Mouse (Mus musculus): Measurements from ENCODE around the gene Atxn1. TPM values are rescaled to one million over a fixed set of nuclear protein-coding genes. Genes with fewer than 3 reads are reported as not detected.

Atxn1 gene
- polyA plus RNA-seq, 1 experiment = 2.5 TPM

DNA sequence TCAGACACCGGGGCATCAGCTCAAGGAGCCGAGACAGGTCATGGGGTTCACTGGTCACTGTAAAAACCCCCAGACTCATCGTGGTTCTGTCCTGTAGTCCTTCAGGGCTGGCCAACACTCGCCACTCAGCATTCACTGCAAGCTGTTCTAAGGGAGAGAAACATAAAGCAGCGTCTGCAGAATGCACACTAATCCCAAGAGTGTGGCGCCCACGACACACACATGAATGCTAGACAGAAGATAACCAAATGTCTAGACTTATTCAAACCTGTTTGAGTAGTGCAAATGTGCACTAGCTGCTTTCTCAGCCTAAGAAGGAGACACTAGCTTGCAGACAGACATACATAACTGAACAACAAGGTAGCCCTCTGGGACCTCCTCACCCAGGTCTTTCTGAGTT is 321.9 kb downstream of the Atxn1 start:
- Histone ChIP-seq H3K4me3 (no peak overlapping the region), H3ac (ENCODE audit: control insufficient read depth, insufficient read length) (no peak overlapping the region), H3K27me3 (ENCODE audit: control insufficient read depth, insufficient read depth, insufficient read length) (no peaks in the 10 kb centered on the region), H3K79me2 (ENCODE audit: control insufficient read depth, insufficient read depth) (no peaks in the 10 kb centered on the region), H3K36me3 (ENCODE audit: control insufficient read depth, insufficient read depth) (no peaks in the 10 kb centered on the region), H3K4me2 (ENCODE audit: low read depth) (no peak overlapping the region)
- TF ChIP-seq REST (IDR thresholded peaks at IDR 0.05; ENCODE audit: insufficient read depth, insufficient read length) (no peak), POLR2A (IDR thresholded peaks at IDR 0.05; ENCODE audit: insufficient read length, low read depth) (no peak), POLR2AphosphoS2 (IDR thresholded peaks at IDR 0.05; ENCODE audit: insufficient read length, low read depth) (no peak), MYOG (IDR thresholded peaks at IDR 0.05; ENCODE audit: control insufficient read depth in 1 of 3, insufficient read depth in 1 of 3, insufficient read length in 2 of 3, low read depth in 2 of 3) (no peak), SRF (IDR thresholded peaks at IDR 0.05; ENCODE audit: control insufficient read depth, insufficient read length, low read depth) (no peak), E2F4 (IDR thresholded peaks at IDR 0.05; ENCODE audit: insufficient read depth) (no peak), TCF3 (IDR thresholded peaks at IDR 0.05; ENCODE audit: insufficient read length, low read depth) (no peak), TCF12 (IDR thresholded peaks at IDR 0.05; ENCODE audit: insufficient read depth, poor library complexity, severe bottlenecking) (no peak)

DNA sequence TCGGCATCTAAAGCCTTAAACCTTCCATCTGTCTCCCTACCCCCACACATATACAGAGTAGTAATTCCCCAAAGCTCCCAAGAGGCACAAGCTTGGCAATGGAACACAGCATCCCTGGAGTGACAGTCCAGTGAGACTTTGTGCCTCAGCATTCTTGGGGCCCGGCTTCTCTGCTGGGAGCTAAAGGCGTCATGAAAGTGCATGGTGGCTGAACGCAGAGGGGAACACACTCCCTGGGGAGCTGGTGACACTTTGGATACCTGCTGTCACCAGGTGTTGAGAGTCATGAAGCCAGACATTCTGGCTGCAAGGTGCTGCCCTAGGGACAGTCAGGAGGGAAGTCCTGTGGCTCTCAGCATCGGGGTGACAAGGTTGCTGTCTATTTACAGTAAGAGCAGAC is 324.4 kb downstream of the Atxn1 start:
- Histone ChIP-seq H3ac (ENCODE audit: control insufficient read depth, insufficient read length) (no peak overlapping the region), H3K27me3 (ENCODE audit: control insufficient read depth, insufficient read depth, insufficient read length) (no peaks in the 10 kb centered on the region), H3K36me3 (ENCODE audit: control insufficient read depth, insufficient read depth) (no peaks in the 10 kb centered on the region), H3K79me2 (ENCODE audit: control insufficient read depth, insufficient read depth) (no peaks in the 10 kb centered on the region), H3K4me3 (no peak overlapping the region), H3K4me2 (ENCODE audit: low read depth) (no peak overlapping the region)
- TF ChIP-seq USF1 (IDR thresholded peaks at IDR 0.05; ENCODE audit: low read depth) = no peak
- no peak for TF ChIP-seq MAX (IDR thresholded peaks at IDR 0.05; ENCODE audit: low read depth)
- no peak for TF ChIP-seq TCF3 (IDR thresholded peaks at IDR 0.05; ENCODE audit: insufficient read length, low read depth)
- TF ChIP-seq MYOD1 (IDR thresholded peaks at IDR 0.05; ENCODE audit: control insufficient read depth in 1 of 3, insufficient read length in 2 of 3, low read depth in 2 of 3) = no peak
- TF ChIP-seq POLR2AphosphoS2 (IDR thresholded peaks at IDR 0.05; ENCODE audit: insufficient read length, low read depth) = no peak
- no peak for TF ChIP-seq MYOG (IDR thresholded peaks at IDR 0.05; ENCODE audit: control insufficient read depth in 1 of 3, insufficient read depth in 1 of 3, insufficient read length in 2 of 3, low read depth in 2 of 3)
- no peak for TF ChIP-seq POLR2A (IDR thresholded peaks at IDR 0.05; ENCODE audit: insufficient read length, low read depth)
- TF ChIP-seq CEBPB (IDR thresholded peaks at IDR 0.05; ENCODE audit: insufficient read depth, poor library complexity, severe bottlenecking) = no peak
- no peak for TF ChIP-seq SRF (IDR thresholded peaks at IDR 0.05; ENCODE audit: control insufficient read depth, insufficient read length, low read depth)
- TF ChIP-seq TCF12 (IDR thresholded peaks at IDR 0.05; ENCODE audit: insufficient read depth, poor library complexity, severe bottlenecking) = no peak
- TF ChIP-seq E2F4 (IDR thresholded peaks at IDR 0.05; ENCODE audit: insufficient read depth) = no peak
- TF ChIP-seq REST (IDR thresholded peaks at IDR 0.05; ENCODE audit: insufficient read depth, insufficient read length) = no peak

DNA sequence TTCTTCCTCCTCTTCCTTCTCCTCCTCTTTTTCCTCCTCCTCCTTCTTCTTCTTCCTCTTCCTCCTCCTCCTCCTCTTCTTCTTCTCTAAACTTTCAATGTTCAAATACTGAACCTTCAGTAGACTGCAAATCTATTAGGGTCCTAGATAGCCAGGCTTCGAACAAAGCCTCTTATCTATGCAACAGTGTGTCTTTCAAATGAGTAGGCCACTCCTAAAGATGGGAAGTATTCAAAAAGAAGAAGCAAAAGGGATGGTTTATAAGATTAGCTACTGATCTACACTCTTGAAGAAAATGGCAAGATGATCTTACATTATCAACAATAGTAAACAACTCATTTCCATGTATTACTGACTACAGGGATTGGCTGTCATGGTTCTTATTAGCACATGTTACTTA is 326.5 kb downstream of the Atxn1 start:
- no peaks in the 10 kb centered on the region for H3K79me2 ChIP-seq (ENCODE audit: control insufficient read depth, insufficient read depth)
- TF ChIP-seq MYOD1 (IDR thresholded peaks at IDR 0.05; ENCODE audit: control insufficient read depth in 1 of 3, insufficient read length in 2 of 3, low read depth in 2 of 3) (no peak), REST (IDR thresholded peaks at IDR 0.05; ENCODE audit: insufficient read depth, insufficient read length) (no peak)
- H3K27me3 ChIP-seq (ENCODE audit: control insufficient read depth, insufficient read depth, insufficient read length) = no peaks in the 10 kb centered on the region

DNA sequence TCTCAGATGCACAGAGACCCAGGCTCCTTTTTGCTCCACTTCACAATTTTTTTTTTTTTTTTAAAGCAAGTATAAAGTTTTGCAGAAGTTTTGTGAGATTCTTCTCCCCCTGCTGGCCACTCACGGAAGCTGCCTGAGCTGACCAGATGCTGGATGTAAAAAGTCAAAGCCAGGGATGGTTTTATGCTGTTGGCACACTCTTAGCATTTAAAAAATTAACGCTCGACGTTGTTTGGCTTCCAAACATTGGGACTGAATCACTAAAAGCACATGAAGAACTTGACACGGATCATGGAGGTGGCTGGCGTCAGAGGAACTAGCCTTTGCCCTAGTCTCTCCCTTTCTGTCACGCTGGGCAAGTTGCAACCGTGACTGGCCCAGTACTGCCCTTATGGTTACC is 327.5 kb downstream of the Atxn1 start:
- Histone ChIP-seq H3K79me2 (ENCODE audit: control insufficient read depth, insufficient read depth) (no peaks in the 10 kb centered on the region), H3K4me2 (ENCODE audit: low read depth) (no peak overlapping the region), H3K36me3 (ENCODE audit: control insufficient read depth, insufficient read depth) (no peaks in the 10 kb centered on the region), H3K27me3 (ENCODE audit: control insufficient read depth, insufficient read depth, insufficient read length) (no peaks in the 10 kb centered on the region), H3ac (ENCODE audit: control insufficient read depth, insufficient read length) (no peak overlapping the region), H3K4me3 (no peak overlapping the region)
- TF ChIP-seq TCF3 (IDR thresholded peaks at IDR 0.05; ENCODE audit: insufficient read length, low read depth) = no peak
- no peak for TF ChIP-seq POLR2AphosphoS2 (IDR thresholded peaks at IDR 0.05; ENCODE audit: insufficient read length, low read depth)
- TF ChIP-seq MAX (IDR thresholded peaks at IDR 0.05; ENCODE audit: low read depth) = no peak
- TF ChIP-seq E2F4 (IDR thresholded peaks at IDR 0.05; ENCODE audit: insufficient read depth) = no peak
- TF ChIP-seq REST (IDR thresholded peaks at IDR 0.05; ENCODE audit: insufficient read depth, insufficient read length) = no peak
- no peak for TF ChIP-seq CEBPB (IDR thresholded peaks at IDR 0.05; ENCODE audit: insufficient read depth, poor library complexity, severe bottlenecking)
- TF ChIP-seq TCF12 (IDR thresholded peaks at IDR 0.05; ENCODE audit: insufficient read depth, poor library complexity, severe bottlenecking) = no peak
- no peak for TF ChIP-seq MYOG (IDR thresholded peaks at IDR 0.05; ENCODE audit: control insufficient read depth in 1 of 3, insufficient read depth in 1 of 3, insufficient read length in 2 of 3, low read depth in 2 of 3)
- TF ChIP-seq SRF (IDR thresholded peaks at IDR 0.05; ENCODE audit: control insufficient read depth, insufficient read length, low read depth) = no peak
- no peak for TF ChIP-seq POLR2A (IDR thresholded peaks at IDR 0.05; ENCODE audit: insufficient read length, low read depth)
- no peak for TF ChIP-seq USF1 (IDR thresholded peaks at IDR 0.05; ENCODE audit: low read depth)
- TF ChIP-seq MYOD1 (IDR thresholded peaks at IDR 0.05; ENCODE audit: control insufficient read depth in 1 of 3, insufficient read length in 2 of 3, low read depth in 2 of 3) = no peak

More for the DNA sequence above, 326.5 kb downstream of the Atxn1 start:
- no peaks in the 10 kb centered on the region for H3K36me3 ChIP-seq (ENCODE audit: control insufficient read depth, insufficient read depth)
- H3ac ChIP-seq (ENCODE audit: control insufficient read depth, insufficient read length) = no peak overlapping the region
- H3K4me3 ChIP-seq = no peak overlapping the region
- no peak overlapping the region for H3K4me2 ChIP-seq (ENCODE audit: low read depth)

DNA sequence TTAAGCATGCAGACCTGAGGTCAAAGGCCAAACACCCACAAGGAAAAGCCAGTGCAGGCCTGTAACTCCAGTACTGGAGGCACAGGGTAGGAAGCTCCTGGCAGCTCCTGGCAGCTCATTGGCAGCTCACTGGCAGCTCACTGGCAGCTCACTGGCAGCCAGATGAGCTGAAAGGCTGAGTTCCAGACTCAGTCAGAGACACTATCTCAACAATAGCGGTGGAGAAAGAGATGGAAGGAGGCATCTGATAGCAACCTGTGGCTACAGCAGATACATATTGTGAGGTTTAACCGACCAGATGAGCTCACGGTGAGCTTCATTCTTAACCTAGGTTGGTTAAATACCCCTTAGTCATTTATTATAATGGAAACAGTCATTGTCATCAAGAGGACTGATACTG is 328.4 kb downstream of the Atxn1 start:
- TF ChIP-seq TCF3 (IDR thresholded peaks at IDR 0.05; ENCODE audit: insufficient read length, low read depth) (no peak), MYOG (IDR thresholded peaks at IDR 0.05; ENCODE audit: control insufficient read depth in 1 of 3, insufficient read depth in 1 of 3, insufficient read length in 2 of 3, low read depth in 2 of 3) (no peak), SRF (IDR thresholded peaks at IDR 0.05; ENCODE audit: control insufficient read depth, insufficient read length, low read depth) (no peak), POLR2A (IDR thresholded peaks at IDR 0.05; ENCODE audit: insufficient read length, low read depth) (no peak), CEBPB (IDR thresholded peaks at IDR 0.05; ENCODE audit: insufficient read depth, poor library complexity, severe bottlenecking) (no peak), REST (IDR thresholded peaks at IDR 0.05; ENCODE audit: insufficient read depth, insufficient read length) (no peak), TCF12 (IDR thresholded peaks at IDR 0.05; ENCODE audit: insufficient read depth, poor library complexity, severe bottlenecking) (no peak), MAX (IDR thresholded peaks at IDR 0.05; ENCODE audit: low read depth) (no peak), MYOD1 (IDR thresholded peaks at IDR 0.05; ENCODE audit: control insufficient read depth in 1 of 3, insufficient read length in 2 of 3, low read depth in 2 of 3) (no peak), E2F4 (IDR thresholded peaks at IDR 0.05; ENCODE audit: insufficient read depth) (no peak), USF1 (IDR thresholded peaks at IDR 0.05; ENCODE audit: low read depth) (no peak), POLR2AphosphoS2 (IDR thresholded peaks at IDR 0.05; ENCODE audit: insufficient read length, low read depth) (no peak)
- H3K36me3 ChIP-seq (ENCODE audit: control insufficient read depth, insufficient read depth) = no peaks in the 10 kb centered on the region
- H3K4me3 ChIP-seq = no peak overlapping the region
- H3K27me3 ChIP-seq (ENCODE audit: control insufficient read depth, insufficient read depth, insufficient read length) = no peaks in the 10 kb centered on the region
- no peaks in the 10 kb centered on the region for H3K79me2 ChIP-seq (ENCODE audit: control insufficient read depth, insufficient read depth)
- H3K4me2 ChIP-seq (ENCODE audit: low read depth) = no peak overlapping the region
- no peak overlapping the region for H3ac ChIP-seq (ENCODE audit: control insufficient read depth, insufficient read length)

Data from myocyte (in vitro differentiated cells).